Mouse (Mus musculus) testis, adult 2 months (tissue): ENCODE measurements around the gene Cbfa2t3.

Source experiments
- CTCF ChIP-seq: fragments of 200-500 bp; IDR thresholded peaks from 2 replicates; pipeline ENCODE4 v1.5.1; 2012; ENCODE audit warnings: low read depth, mild to moderate bottlenecking, inconsistent platforms, low read length, moderate library complexity; ENCODE audit not compliant: control insufficient read depth, insufficient read depth, insufficient replicate concordance
- POLR2A ChIP-seq: fragments of 200-500 bp; IDR thresholded peaks from 2 replicates; pipeline ENCODE4 v1.6.1; 2012; ENCODE audit warnings: low read depth, mild to moderate bottlenecking, inconsistent platforms, low read length, moderate library complexity; ENCODE audit not compliant: control insufficient read depth

DNA sequence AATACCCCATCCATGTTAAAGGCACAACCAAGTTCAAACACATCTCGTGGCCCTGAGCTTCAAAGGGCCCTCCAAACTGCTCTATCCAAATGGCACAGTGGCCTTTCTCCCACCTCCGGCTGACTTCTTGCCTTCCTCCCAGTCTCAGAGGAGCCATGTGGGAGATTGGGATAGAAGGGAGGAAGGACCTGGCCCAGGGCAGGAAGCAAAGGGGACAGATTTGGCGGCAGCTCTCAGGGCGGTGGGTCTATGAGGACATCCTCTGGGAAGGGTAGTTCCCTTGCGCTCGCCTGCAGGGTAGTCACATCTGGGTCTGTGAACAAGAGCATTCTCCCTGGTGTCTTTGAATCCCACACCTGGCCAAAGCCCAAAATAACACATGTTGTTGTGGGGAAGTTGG, 1.3 kb downstream of the Cbfa2t3 start:
- no peak for TF ChIP-seq CTCF
- no peak for TF ChIP-seq POLR2A
